Mouse (Mus musculus) embryonic fibroblast, embryonic 13.5 days (primary cell): ENCODE results near the gene Rflna.

Experiments used
- CTCF ChIP-seq: IDR thresholded peaks from 2 replicates; pipeline ENCODE4 v1.5.1; 2011; ENCODE audit warnings: mild to moderate bottlenecking, control low read depth, low read length, moderate library complexity, borderline replicate concordance; ENCODE audit not compliant: insufficient read depth
- POLR2A ChIP-seq: IDR thresholded peaks from 2 replicates; pipeline ENCODE4 v1.6.1; 2011; ENCODE audit warnings: low read depth, mild to moderate bottlenecking, control low read depth, low read length, moderate library complexity

DNA sequence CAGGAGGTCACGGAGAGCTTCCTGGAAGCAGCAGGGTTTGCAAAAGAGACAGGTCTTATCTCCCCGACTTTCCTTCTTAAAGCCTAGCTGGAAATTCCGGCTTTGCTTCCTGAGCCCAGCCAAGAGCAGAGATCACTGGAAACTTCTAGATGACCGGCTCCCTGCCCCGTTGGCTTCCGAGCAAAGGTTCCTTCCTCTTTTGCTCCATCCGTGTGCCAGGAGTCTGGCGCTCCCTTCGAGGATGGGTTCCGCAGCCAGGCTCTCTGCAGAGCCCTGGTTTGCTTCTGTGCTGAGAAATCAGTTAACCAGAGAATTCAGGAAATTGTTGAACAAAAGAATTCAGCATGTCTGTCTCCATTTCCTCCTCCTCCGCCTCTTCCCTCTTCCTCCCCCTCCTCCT is 10.1 kb upstream of the Rflna start:
- TF ChIP-seq CTCF (no peak), POLR2A (no peak)
